Mouse (Mus musculus) heart, postnatal 10 days (tissue): Measurements from ENCODE around the gene Prss58. TPM values are rescaled to one million over a fixed set of nuclear protein-coding genes. Genes with fewer than 3 reads are reported as not detected.

ENCODE experiments used
- DNase-seq, 2 experiments: peaks; one replicate each; pipeline ENCODE4 v3.0.0; 2021
- intact Hi-C: fragments of 180-260 bp; cut with DNase I; formaldehyde crosslinking; loops from one replicate; pipeline ENCODE4 v1.15.1; 2025
- total RNA-seq, 2 experiments: library from RNA; stranded (reverse); gene quantifications; 2 replicates each; pipeline ENCODE4 v1.2.3; 2021

Prss58 gene
- not detected for total RNA-seq

- intact Hi-C loops = no loop called here
- DNase-seq = no peak
Observed at GRCm38 (mm10) chr6:40900287-40900686, at the start of gene Prss58. Prss58 (minus strand) TSS chr6:40900387.

GRCm38 (mm10) chr6:40940457-40940856 lies 40.3 kb upstream of the Prss58 start, which contains the start of gene 1700074P13Rik:
1700074P13Rik (minus strand) TSS chr6:40940557.
- intact Hi-C loops = no loop called here
- DNase-seq = no peak

- intact Hi-C loops = no loop called here
Observed at GRCm38 (mm10) chr6:40919954-40920353, 19.8 kb upstream of the Prss58 start.

GRCm38 (mm10) chr6:40894716-40895115 lies 5.5 kb downstream of the Prss58 start:
- no peak for DNase-seq
- intact Hi-C loops = no loop called here

More at GRCm38 (mm10) chr6:40919954-40920353, 19.8 kb upstream of the Prss58 start:
- DNase-seq = no peak

- peak; percentile 18 to 42 for DNase-seq
- intact Hi-C loops = no loop called here
Observed at GRCm38 (mm10) chr6:40893577-40893976, 6.6 kb downstream of the Prss58 start.

GRCm38 (mm10) chr6:40891754-40892153 lies 8.4 kb downstream of the Prss58 start:
- no peak for DNase-seq
- intact Hi-C loops = no loop called here

GRCm38 (mm10) chr6:40890973-40891372 lies 9.2 kb downstream of the Prss58 start:
- DNase-seq = no peak
- intact Hi-C loops = no loop called here

GRCm38 (mm10) chr6:40887394-40887793 lies 12.8 kb downstream of the Prss58 start, which contains the start of gene Moxd2:
Moxd2 (minus strand) TSS chr6:40887494.
- no peak for DNase-seq
- intact Hi-C loops = no loop called here

- intact Hi-C loops = no loop called here
Observed at GRCm38 (mm10) chr6:40845283-40845682, 54.9 kb downstream of the Prss58 start.

More at GRCm38 (mm10) chr6:40845283-40845682, 54.9 kb downstream of the Prss58 start:
- no peak for DNase-seq

Other genes with a start within 250 kb of the Prss58 start
- not detected for gene Moxd2, start 12.9 kb downstream of the Prss58 start, total RNA-seq
- gene 1700074P13Rik, start 40.2 kb upstream of the Prss58 start, total RNA-seq = not detected
- gene Gm4744, start 51.5 kb upstream of the Prss58 start, total RNA-seq = not detected
- gene 1810009J06Rik, start 64.4 kb upstream of the Prss58 start, total RNA-seq = not detected
- not detected for gene Gm2663, start 99.1 kb upstream of the Prss58 start, total RNA-seq
- not detected for gene 2210010C04Rik, start 135.1 kb upstream of the Prss58 start, total RNA-seq